Mouse (Mus musculus): Measurements from ENCODE around the gene Ly75. TPM values are rescaled to one million over a fixed set of nuclear protein-coding genes. Genes with fewer than 3 reads are reported as not detected.

The Ly75 gene
- polyA plus RNA-seq, 1 experiment = 0.72 TPM

DNA sequence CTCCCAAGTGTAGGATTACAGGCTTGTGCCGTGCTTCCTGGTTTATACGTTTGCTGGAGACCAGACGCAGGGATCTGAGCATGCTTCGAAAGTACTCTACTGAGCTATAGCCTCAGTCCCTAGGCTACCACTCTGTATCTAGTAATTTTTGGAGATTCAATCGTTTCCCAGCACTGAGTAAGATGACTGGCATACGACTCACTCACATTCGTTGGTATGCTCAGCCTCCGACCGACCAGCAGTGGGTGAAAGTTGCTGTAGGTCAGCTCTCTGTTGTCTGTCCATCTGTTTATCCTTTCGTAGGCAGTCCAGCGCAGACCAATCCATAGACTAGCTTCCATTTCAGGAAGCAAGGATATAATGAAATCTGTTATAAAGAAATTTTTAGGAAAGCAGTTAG is 55.5 kb downstream of the Ly75 start:
- Histone ChIP-seq H3K36me3 (ENCODE audit: control insufficient read depth, insufficient read depth, low read length) (no peaks in the 10 kb centered on the region), H3K4me3 (ENCODE audit: insufficient read depth, low read depth, low read length) (no peak overlapping the region), H3K4me1 (ENCODE audit: control insufficient read depth, insufficient read depth, low read length) (no peaks in the 10 kb centered on the region), H3K27ac (ENCODE audit: insufficient read depth, low read depth, low read length) (no peak overlapping the region), H3K27me3 (replicated peaks; ENCODE audit: control insufficient read depth, insufficient read depth, low read length) (no peaks in the 10 kb centered on the region)
- WGBS = 91% methylated on average over 11 of the region's 11 CpGs
- no peak for TF ChIP-seq CTCF (conservative IDR thresholded peaks at IDR 0.05; ENCODE audit: insufficient read depth, insufficient read length, low read depth, low read length)
- no peak for TF ChIP-seq POLR2A (IDR thresholded peaks at IDR 0.05; ENCODE audit: low read depth, low read length)
- DNase-seq = no peak

DNA sequence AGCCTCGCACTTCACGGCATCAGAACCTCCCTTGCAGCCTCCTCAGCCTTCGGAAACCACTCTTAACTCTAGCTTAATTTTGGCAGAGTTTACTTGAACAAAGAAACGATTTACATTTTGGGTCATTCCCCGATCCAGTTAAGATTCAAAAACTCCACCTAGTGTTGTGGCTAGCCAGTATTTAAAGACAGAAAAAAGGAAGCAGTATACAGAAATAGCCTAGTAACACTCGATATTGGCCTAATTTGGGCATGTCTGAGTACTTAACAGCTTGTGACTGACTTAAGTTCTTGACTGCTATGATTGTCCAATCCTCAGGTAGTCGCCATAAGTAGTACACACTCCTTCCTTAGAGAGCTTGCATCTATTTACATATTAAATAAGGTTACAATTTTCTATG is 56.2 kb downstream of the Ly75 start:
- TF ChIP-seq POLR2A (IDR thresholded peaks at IDR 0.05; ENCODE audit: low read depth, low read length) = no peak
- TF ChIP-seq CTCF (conservative IDR thresholded peaks at IDR 0.05; ENCODE audit: insufficient read depth, insufficient read length, low read depth, low read length) = no peak
- H3K27me3 ChIP-seq (replicated peaks; ENCODE audit: control insufficient read depth, insufficient read depth, low read length) = no peaks in the 10 kb centered on the region
- WGBS = 89% methylated on average over 7 of the region's 7 CpGs
- no peaks in the 10 kb centered on the region for H3K4me1 ChIP-seq (ENCODE audit: control insufficient read depth, insufficient read depth, low read length)
- H3K4me3 ChIP-seq (ENCODE audit: insufficient read depth, low read depth, low read length) = no peak overlapping the region
- no peak overlapping the region for H3K27ac ChIP-seq (ENCODE audit: insufficient read depth, low read depth, low read length)
- no peaks in the 10 kb centered on the region for H3K36me3 ChIP-seq (ENCODE audit: control insufficient read depth, insufficient read depth, low read length)
- no peak for DNase-seq

DNA sequence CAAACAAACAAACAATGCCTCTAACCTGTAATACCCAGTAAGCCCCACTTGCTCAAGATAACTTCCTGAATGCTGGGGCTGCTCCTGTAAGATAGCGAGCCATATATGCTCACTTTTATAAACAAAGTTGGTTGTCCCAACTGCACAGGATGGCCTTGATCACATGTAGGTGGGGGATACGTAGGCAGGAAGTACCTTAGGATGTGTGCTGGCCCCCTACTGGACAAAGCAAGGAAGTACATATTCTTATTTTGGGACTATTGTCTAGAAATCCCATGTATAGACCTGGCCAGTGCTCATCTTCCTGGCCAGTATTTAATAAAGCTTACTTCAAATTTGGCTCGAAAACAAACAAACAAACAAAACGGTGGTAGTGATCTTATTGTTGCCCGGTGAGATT is 59.7 kb downstream of the Ly75 start:
- H3K4me1 ChIP-seq (ENCODE audit: control insufficient read depth, insufficient read depth, low read length) = no peaks in the 10 kb centered on the region
- DNase-seq = peak; percentile 16
- H3K27ac ChIP-seq (ENCODE audit: insufficient read depth, low read depth, low read length) = no peak overlapping the region
- TF ChIP-seq POLR2A (IDR thresholded peaks at IDR 0.05; ENCODE audit: low read depth, low read length) = no peak
- TF ChIP-seq CTCF (conservative IDR thresholded peaks at IDR 0.05; ENCODE audit: insufficient read depth, insufficient read length, low read depth, low read length) = peak; percentile 57
- no peaks in the 10 kb centered on the region for H3K27me3 ChIP-seq (replicated peaks; ENCODE audit: control insufficient read depth, insufficient read depth, low read length)
- no peaks in the 10 kb centered on the region for H3K36me3 ChIP-seq (ENCODE audit: control insufficient read depth, insufficient read depth, low read length)
- WGBS = 82% methylated on average over 5 of the region's 5 CpGs
- H3K4me3 ChIP-seq (ENCODE audit: insufficient read depth, low read depth, low read length) = no peak overlapping the region

DNA sequence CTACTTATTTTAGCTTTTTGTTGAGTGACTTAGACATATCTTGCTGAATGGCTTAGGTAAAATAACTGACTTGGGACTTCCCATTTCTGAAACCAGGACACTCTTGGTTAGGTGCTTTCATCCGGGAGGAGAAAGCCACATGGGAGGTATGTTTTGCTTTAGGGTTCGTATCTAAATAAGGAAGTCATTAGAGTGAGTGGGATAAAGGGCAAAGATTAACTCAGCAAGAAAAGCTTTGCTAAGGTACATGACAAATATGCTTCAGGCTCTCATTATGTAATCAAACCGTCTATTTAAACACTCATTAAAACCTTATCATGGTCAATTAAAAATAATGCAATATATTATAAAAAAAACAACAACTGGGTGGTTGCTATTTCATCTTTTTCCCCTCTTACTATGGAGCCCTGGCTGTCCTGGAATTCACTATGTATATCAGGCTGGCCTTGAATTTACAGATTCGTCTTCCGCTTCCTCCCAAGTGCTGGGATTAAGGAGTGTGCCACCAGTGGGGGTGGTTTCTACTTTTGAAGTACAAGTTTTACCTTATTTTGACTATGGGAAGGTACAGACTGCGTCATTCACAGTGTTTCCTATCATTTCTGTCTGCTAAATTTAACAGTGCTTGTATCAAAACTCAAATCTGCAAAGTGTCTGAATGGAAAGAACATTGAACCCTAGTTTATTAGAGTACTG is 60.9 kb downstream of the Ly75 start:
- Histone ChIP-seq H3K36me3 (ENCODE audit: control insufficient read depth, insufficient read depth, low read length) (no peaks in the 10 kb centered on the region), H3K4me3 (ENCODE audit: insufficient read depth, low read depth, low read length) (no peak overlapping the region), H3K27me3 (replicated peaks; ENCODE audit: control insufficient read depth, insufficient read depth, low read length) (no peaks in the 10 kb centered on the region), H3K27ac (ENCODE audit: insufficient read depth, low read depth, low read length) (no peak overlapping the region), H3K4me1 (ENCODE audit: control insufficient read depth, insufficient read depth, low read length) (no peaks in the 10 kb centered on the region)
- no peak for DNase-seq
- no peak for TF ChIP-seq POLR2A (IDR thresholded peaks at IDR 0.05; ENCODE audit: low read depth, low read length)
- TF ChIP-seq CTCF (conservative IDR thresholded peaks at IDR 0.05; ENCODE audit: insufficient read depth, insufficient read length, low read depth, low read length) = no peak
- WGBS = 55% methylated on average over 6 of the region's 6 CpGs

DNA sequence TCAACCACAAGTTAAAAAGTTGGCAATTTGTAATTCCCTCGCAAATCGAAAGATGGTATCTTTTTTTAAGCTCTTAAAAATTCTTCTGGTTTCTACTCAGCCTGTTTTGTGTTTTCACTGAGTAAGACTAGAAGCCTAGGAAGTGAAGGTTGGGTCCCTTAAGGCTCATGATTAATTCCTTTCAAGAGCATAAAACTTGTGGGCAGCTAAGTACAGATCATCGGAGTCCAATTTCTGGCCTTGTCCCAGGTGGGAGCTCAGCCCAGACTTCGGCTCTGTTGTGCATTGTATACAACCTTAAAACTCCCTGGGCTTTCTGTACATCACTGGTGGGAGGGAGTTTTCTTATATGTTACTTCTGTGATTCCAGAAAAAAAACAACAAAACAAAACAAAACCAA is 79.3 kb downstream of the Ly75 start:
- DNase-seq = no peak
- Histone ChIP-seq H3K4me3 (ENCODE audit: insufficient read depth, low read depth, low read length) (no peak overlapping the region), H3K27me3 (replicated peaks; ENCODE audit: control insufficient read depth, insufficient read depth, low read length) (no peaks in the 10 kb centered on the region), H3K36me3 (ENCODE audit: control insufficient read depth, insufficient read depth, low read length) (no peaks in the 10 kb centered on the region), H3K27ac (ENCODE audit: insufficient read depth, low read depth, low read length) (no peak overlapping the region), H3K4me1 (ENCODE audit: control insufficient read depth, insufficient read depth, low read length) (no peaks in the 10 kb centered on the region)
- WGBS = 65% methylated on average over 4 of the region's 4 CpGs
- TF ChIP-seq CTCF (conservative IDR thresholded peaks at IDR 0.05; ENCODE audit: insufficient read depth, insufficient read length, low read depth, low read length) (no peak), POLR2A (IDR thresholded peaks at IDR 0.05; ENCODE audit: low read depth, low read length) (no peak)

- no peak for DNase-seq
- 92% methylated on average over 2 of the region's 2 CpGs for WGBS
- Histone ChIP-seq H3K4me1 (ENCODE audit: control insufficient read depth, insufficient read depth, low read length) (no peaks in the 10 kb centered on the region), H3K4me3 (ENCODE audit: insufficient read depth, low read depth, low read length) (no peak overlapping the region), H3K36me3 (ENCODE audit: control insufficient read depth, insufficient read depth, low read length) (no peaks in the 10 kb centered on the region), H3K27ac (ENCODE audit: insufficient read depth, low read depth, low read length) (no peak overlapping the region), H3K27me3 (replicated peaks; ENCODE audit: control insufficient read depth, insufficient read depth, low read length) (no peaks in the 10 kb centered on the region)
- no peak for TF ChIP-seq POLR2A (IDR thresholded peaks at IDR 0.05; ENCODE audit: low read depth, low read length)
- TF ChIP-seq CTCF (conservative IDR thresholded peaks at IDR 0.05; ENCODE audit: insufficient read depth, insufficient read length, low read depth, low read length) = no peak
These were observed 83.8 kb downstream of the Ly75 start for GRCm38 (mm10) chr2:60299323-60299722.

DNA sequence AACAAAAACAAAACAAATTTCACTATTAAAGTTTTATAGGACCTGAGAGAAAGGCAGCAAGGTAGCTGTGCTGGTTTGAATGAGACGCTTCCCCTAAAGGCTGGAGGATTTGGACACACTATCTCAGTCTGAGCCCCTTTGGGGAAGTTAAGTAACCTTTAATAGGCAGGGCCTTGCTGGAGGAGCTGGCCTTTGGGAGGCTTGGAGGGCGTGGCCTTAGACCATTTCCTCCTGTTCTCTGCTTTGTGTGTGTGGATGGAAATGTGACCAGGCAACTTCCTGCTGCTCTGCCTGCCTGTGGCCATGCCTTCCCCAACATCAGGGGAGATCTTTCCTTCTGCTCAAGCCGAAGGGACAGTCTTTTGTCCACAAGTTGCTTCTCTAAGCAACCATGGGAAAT is 84.8 kb downstream of the Ly75 start:
- no peak overlapping the region for H3K4me3 ChIP-seq (ENCODE audit: insufficient read depth, low read depth, low read length)
- 83% methylated on average over 3 of the region's 3 CpGs for WGBS
- H3K4me1 ChIP-seq (ENCODE audit: control insufficient read depth, insufficient read depth, low read length) = no peaks in the 10 kb centered on the region
- no peak overlapping the region for H3K27ac ChIP-seq (ENCODE audit: insufficient read depth, low read depth, low read length)
- H3K36me3 ChIP-seq (ENCODE audit: control insufficient read depth, insufficient read depth, low read length) = no peaks in the 10 kb centered on the region
- no peaks in the 10 kb centered on the region for H3K27me3 ChIP-seq (replicated peaks; ENCODE audit: control insufficient read depth, insufficient read depth, low read length)
- no peak for TF ChIP-seq POLR2A (IDR thresholded peaks at IDR 0.05; ENCODE audit: low read depth, low read length)
- TF ChIP-seq CTCF (conservative IDR thresholded peaks at IDR 0.05; ENCODE audit: insufficient read depth, insufficient read length, low read depth, low read length) = no peak
- DNase-seq = no peak

Measured in kidney, adult 2 months (tissue).